Mouse (Mus musculus): ENCODE measurements at regions not wholly inside any gene's neighbourhood (a gene's known extent, or its start where the extent isn't known, plus 50 kb on each side); places are given as distances from the start of the nearest gene placed in this dataset.

DNA sequence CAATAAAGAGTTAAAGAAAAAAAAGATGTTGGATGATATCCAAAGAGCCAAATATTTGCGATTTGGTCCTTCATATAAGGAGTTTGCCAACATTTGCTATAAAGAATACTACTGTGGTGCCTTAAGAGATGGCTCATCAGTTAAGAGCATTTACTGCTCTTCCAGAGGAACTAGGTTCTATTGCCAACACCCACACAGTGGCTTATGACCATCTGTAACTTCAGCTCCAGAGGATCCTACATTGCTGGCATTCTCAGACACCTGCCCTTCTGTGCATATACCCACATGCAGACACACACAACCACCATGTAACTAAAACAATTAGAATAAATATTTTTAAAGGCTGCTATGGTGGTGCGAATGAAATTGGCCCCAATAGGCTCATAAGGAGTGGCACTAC lies 131.7 kb downstream of the Mex3b start:
- WGBS: 90% methylated on average over 2 of the region's 2 CpGs
- H3K4me1 ChIP-seq (ENCODE audit: control insufficient read depth, insufficient read depth, low read length): no peaks in the 10 kb centered on the region
- H3K27ac ChIP-seq (ENCODE audit: insufficient read depth, low read depth, low read length): no peak overlapping the region
- no peak overlapping the region for H3K4me3 ChIP-seq (ENCODE audit: insufficient read depth, low read depth, low read length)
- TF ChIP-seq CTCF (conservative IDR thresholded peaks at IDR 0.05; ENCODE audit: insufficient read depth, insufficient read length, low read depth, low read length): no peak
- TF ChIP-seq POLR2A (IDR thresholded peaks at IDR 0.05; ENCODE audit: low read depth, low read length): no peak
- no peak for DNase-seq
- H3K27me3 ChIP-seq (replicated peaks; ENCODE audit: control insufficient read depth, insufficient read depth, low read length): no peaks in the 10 kb centered on the region
- H3K36me3 ChIP-seq (ENCODE audit: control insufficient read depth, insufficient read depth, low read length): no peaks in the 10 kb centered on the region

DNA sequence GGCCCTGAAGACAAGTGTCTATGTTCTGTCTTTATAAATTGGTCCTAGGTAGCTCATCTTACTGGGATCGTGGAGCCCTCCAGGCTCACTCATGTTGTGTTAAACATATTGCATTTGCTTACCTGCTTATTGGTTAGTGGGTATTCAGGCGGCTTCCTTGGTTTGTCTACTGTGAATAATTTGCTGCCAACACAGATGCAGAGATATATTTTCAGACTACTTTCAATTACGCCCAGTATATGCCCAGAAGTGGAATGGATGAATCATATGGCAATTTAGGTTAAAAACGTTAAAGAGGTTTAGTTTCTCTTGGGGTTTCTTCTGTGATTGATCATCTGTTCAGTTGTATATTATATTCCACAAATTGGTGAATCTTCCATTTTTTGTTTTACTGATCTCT lies 140.4 kb downstream of the Mex3b start:
- H3K27me3 ChIP-seq (replicated peaks; ENCODE audit: control insufficient read depth, insufficient read depth, low read length): no peaks in the 10 kb centered on the region
- no peaks in the 10 kb centered on the region for H3K4me1 ChIP-seq (ENCODE audit: control insufficient read depth, insufficient read depth, low read length)
- no peaks in the 10 kb centered on the region for H3K36me3 ChIP-seq (ENCODE audit: control insufficient read depth, insufficient read depth, low read length)
- TF ChIP-seq CTCF (conservative IDR thresholded peaks at IDR 0.05; ENCODE audit: insufficient read depth, insufficient read length, low read depth, low read length): no peak
- TF ChIP-seq POLR2A (IDR thresholded peaks at IDR 0.05; ENCODE audit: low read depth, low read length): no peak
- 88% methylated on average over 4 of the region's 4 CpGs for WGBS
- no peak overlapping the region for H3K27ac ChIP-seq (ENCODE audit: insufficient read depth, low read depth, low read length)
- H3K4me3 ChIP-seq (ENCODE audit: insufficient read depth, low read depth, low read length): no peak overlapping the region
- DNase-seq: no peak

DNA sequence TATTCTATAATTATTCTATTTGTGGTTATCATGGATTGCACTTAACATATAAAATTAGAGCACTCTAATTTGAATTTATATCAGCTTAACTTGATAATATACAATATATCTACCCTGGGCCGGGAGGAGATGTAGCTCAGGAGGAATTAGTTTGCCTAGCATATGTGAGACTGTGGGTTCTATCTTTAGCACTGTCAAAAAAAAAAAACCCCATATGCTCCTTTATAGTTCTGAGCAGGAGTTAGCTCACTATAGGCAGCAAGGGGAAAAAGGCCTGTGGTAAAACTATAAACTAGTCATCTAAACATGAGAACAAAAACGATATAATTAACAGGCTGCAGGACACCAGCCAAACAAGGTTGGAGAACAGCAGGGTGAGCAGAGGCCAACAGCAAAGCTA lies 145.0 kb downstream of the Mex3b start:
- no peaks in the 10 kb centered on the region for H3K36me3 ChIP-seq (ENCODE audit: control insufficient read depth, insufficient read depth, low read length)
- TF ChIP-seq CTCF (conservative IDR thresholded peaks at IDR 0.05; ENCODE audit: insufficient read depth, insufficient read length, low read depth, low read length): no peak
- no peak for TF ChIP-seq POLR2A (IDR thresholded peaks at IDR 0.05; ENCODE audit: low read depth, low read length)
- no peak overlapping the region for H3K27ac ChIP-seq (ENCODE audit: insufficient read depth, low read depth, low read length)
- no peaks in the 10 kb centered on the region for H3K27me3 ChIP-seq (replicated peaks; ENCODE audit: control insufficient read depth, insufficient read depth, low read length)
- no peak overlapping the region for H3K4me3 ChIP-seq (ENCODE audit: insufficient read depth, low read depth, low read length)
- DNase-seq: no peak
- no peaks in the 10 kb centered on the region for H3K4me1 ChIP-seq (ENCODE audit: control insufficient read depth, insufficient read depth, low read length)
- WGBS: 52% methylated on average over 2 of the region's 2 CpGs

DNA sequence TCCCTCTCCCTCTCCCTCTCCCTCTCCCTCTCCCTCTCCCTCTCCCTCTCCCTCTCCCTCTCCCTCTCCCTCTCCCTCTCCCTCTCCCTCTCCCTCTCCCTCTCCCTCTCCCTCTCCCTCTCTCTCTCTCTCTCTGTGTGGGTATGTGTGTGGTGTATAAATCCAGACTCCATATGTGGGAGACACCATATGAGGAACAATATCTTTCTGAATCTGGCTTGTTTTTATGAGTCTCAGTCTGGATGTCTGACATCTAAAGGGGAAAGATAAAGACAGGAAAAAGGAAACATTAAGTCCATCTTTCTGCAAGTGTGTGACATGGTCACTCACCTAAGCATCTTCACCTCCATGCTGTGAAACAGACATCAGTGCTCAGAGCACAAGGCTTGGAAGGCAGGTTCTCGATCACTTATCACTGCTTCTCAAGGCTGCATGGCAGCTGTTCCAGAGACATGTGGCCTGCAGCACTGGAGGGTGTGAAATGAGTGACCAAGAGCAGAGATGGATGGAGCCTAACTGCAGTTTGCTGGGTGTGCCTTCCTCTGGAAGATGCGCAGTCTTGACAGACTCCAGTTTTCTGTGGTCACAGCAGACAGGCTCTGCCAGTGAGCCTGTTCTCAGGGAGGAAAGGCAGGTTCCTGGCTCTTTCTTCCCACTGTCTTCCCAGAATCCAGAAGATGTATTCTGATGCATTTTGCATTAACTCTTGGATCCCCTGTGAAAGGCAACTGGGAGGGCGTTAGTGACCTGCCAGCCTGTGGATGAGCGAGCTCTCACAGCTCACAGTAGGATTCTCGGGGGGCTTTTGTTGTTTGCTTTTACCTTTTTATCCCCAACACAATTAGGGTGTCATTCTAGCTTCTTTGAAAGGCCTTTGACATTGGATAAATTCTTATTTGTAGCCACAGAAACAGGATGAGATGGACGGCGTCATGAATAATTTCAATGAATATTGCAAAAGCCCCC lies 147.9 kb downstream of the Mex3b start:
- Histone ChIP-seq H3K27me3 (replicated peaks; ENCODE audit: control insufficient read depth, insufficient read depth, low read length) (no peaks in the 10 kb centered on the region), H3K36me3 (ENCODE audit: control insufficient read depth, insufficient read depth, low read length) (no peaks in the 10 kb centered on the region), H3K4me1 (ENCODE audit: control insufficient read depth, insufficient read depth, low read length) (no peaks in the 10 kb centered on the region), H3K4me3 (ENCODE audit: insufficient read depth, low read depth, low read length) (no peak overlapping the region), H3K27ac (ENCODE audit: insufficient read depth, low read depth, low read length) (no peak overlapping the region)
- WGBS: 85% methylated on average over 7 of the region's 7 CpGs
- TF ChIP-seq CTCF (conservative IDR thresholded peaks at IDR 0.05; ENCODE audit: insufficient read depth, insufficient read length, low read depth, low read length) (no peak), POLR2A (IDR thresholded peaks at IDR 0.05; ENCODE audit: low read depth, low read length) (no peak)
- no peak for DNase-seq

DNA sequence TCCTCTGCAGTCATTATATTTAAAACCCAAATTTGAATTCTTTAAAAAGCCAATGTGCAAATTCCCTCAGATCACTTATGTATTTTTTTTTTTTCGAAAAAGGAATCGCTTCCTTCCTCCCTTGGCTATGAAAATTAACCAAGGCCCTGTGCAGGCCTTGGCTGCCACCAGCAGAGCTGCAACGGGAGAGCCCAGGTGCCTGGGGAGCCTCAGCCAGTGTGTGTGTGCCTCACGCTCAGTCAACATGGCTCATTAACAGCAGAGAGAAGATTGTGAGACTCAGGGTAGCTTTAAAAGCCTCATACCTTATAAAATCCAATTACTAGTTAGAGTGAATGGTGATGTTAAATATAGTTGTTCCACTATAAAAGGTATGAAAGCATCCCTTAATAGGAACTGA lies 148.6 kb downstream of the Mex3b start:
- Histone ChIP-seq H3K4me1 (ENCODE audit: control insufficient read depth, insufficient read depth, low read length) (no peaks in the 10 kb centered on the region), H3K4me3 (ENCODE audit: insufficient read depth, low read depth, low read length) (no peak overlapping the region), H3K27ac (ENCODE audit: insufficient read depth, low read depth, low read length) (no peak overlapping the region), H3K36me3 (ENCODE audit: control insufficient read depth, insufficient read depth, low read length) (no peaks in the 10 kb centered on the region), H3K27me3 (replicated peaks; ENCODE audit: control insufficient read depth, insufficient read depth, low read length) (no peaks in the 10 kb centered on the region)
- no peak for DNase-seq
- no peak for TF ChIP-seq CTCF (conservative IDR thresholded peaks at IDR 0.05; ENCODE audit: insufficient read depth, insufficient read length, low read depth, low read length)
- no peak for TF ChIP-seq POLR2A (IDR thresholded peaks at IDR 0.05; ENCODE audit: low read depth, low read length)
- 48% methylated on average over 4 of the region's 4 CpGs for WGBS

DNA sequence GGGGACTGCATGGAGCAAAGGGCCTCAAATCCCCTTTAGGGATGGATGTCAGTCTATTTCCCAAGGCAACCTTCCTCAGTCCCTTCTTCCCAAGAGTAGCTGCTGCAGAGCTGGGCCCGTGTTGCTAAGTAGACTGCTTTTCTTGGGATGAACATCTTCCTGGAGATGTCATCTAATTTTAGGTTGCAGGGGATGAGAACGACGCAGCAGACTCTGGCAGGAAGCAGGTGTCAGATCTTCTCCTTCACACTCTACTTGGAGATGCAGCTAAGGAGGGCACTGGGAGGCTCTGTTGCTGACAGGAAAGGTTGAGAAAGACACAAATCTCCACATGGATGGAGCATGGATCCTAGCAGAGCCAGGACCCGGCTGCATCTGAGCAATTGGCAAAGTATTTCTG lies 149.4 kb downstream of the Mex3b start:
- H3K36me3 ChIP-seq (ENCODE audit: control insufficient read depth, insufficient read depth, low read length): no peaks in the 10 kb centered on the region
- H3K27ac ChIP-seq (ENCODE audit: insufficient read depth, low read depth, low read length): no peak overlapping the region
- H3K4me3 ChIP-seq (ENCODE audit: insufficient read depth, low read depth, low read length): no peak overlapping the region
- no peaks in the 10 kb centered on the region for H3K4me1 ChIP-seq (ENCODE audit: control insufficient read depth, insufficient read depth, low read length)
- WGBS: 63% methylated on average over 4 of the region's 4 CpGs
- no peak for DNase-seq
- TF ChIP-seq POLR2A (IDR thresholded peaks at IDR 0.05; ENCODE audit: low read depth, low read length): no peak
- TF ChIP-seq CTCF (conservative IDR thresholded peaks at IDR 0.05; ENCODE audit: insufficient read depth, insufficient read length, low read depth, low read length): no peak
- no peaks in the 10 kb centered on the region for H3K27me3 ChIP-seq (replicated peaks; ENCODE audit: control insufficient read depth, insufficient read depth, low read length)

DNA sequence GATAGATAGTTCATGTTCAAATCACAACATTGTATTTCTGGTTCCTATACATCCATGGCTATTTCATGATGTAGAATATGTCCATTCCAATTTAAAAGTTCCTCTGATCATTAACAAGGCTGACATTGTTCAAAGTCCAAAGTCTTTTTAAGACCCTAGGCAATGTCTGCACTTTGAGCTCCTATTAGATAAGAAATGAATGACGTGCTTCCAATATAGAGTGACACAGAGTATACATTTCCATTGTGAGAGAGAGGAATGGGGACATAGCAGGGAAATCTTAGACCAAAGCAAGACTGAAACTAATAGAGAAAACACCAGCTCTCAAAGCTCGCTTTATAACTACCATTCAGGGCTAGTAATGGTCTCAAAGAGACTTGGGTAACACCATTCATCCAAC lies 153.5 kb downstream of the Mex3b start:
- Histone ChIP-seq H3K4me3 (ENCODE audit: insufficient read depth, low read depth, low read length) (no peak overlapping the region), H3K36me3 (ENCODE audit: control insufficient read depth, insufficient read depth, low read length) (no peaks in the 10 kb centered on the region), H3K27me3 (replicated peaks; ENCODE audit: control insufficient read depth, insufficient read depth, low read length) (no peaks in the 10 kb centered on the region), H3K27ac (ENCODE audit: insufficient read depth, low read depth, low read length) (no peak overlapping the region), H3K4me1 (ENCODE audit: control insufficient read depth, insufficient read depth, low read length) (no peaks in the 10 kb centered on the region)
- WGBS: 80% methylated on average over 2 of the region's 2 CpGs
- no peak for TF ChIP-seq CTCF (conservative IDR thresholded peaks at IDR 0.05; ENCODE audit: insufficient read depth, insufficient read length, low read depth, low read length)
- no peak for TF ChIP-seq POLR2A (IDR thresholded peaks at IDR 0.05; ENCODE audit: low read depth, low read length)
- no peak for DNase-seq
